ENCODE assay signal across 22 mouse cellular contexts in the genomic region with DNA sequence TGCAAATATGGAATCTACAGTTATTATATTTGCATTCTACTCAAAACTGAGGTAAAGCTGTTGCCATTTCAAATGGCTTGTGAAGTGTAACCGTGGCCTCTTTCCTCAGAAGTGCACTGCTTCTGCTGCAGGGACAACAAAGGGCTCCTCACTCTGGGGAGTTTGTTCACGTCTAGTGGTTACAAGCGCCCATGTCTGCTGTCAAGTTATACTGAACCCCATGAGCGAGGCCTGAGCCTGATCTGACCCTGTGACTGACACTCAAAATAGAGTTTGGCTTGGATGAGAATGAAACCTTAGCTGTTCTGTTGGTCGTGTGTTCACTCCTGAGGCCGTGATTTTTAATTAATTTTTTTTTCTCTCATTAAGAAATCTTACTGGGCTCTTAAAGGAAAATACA. TPM values are rescaled to one million over a fixed set of nuclear protein-coding genes. Genes with fewer than 3 reads are reported as not detected.
"Had no signal": no experiment of that assay in that cellular context is flagged by ENCODE, and none has a peak within 500 bp of the region (broad histone marks: within the 10 kb centered on the region; RNA-seq: fewer than 3 reads in every experiment).

No protein-coding gene starts in this region.

- DNase-seq: gastrocnemius, postnatal 14 days; gastrocnemius, postnatal 36 days; heart, adult 18-20 months; heart, postnatal 10 days; heart, postnatal 4 days; kidney, adult 18-20 months; kidney, adult 8-10 months; kidney, postnatal 10 days; kidney, postnatal 25 days; kidney, postnatal 4 days; liver; liver, embryonic 13.5 days had no signal

- H3K4me3 ChIP-seq: heart, embryonic 10.5 days; heart, embryonic 12.5 days; hindbrain, embryonic 10.5 days; hindbrain, embryonic 12.5 days; intestine, embryonic 15.5 days; limb, embryonic 10.5 days; limb, embryonic 12.5 days; liver, embryonic 13.5 days; liver, embryonic 15.5 days had no signal

- H3K27ac ChIP-seq: heart, embryonic 10.5 days; hindbrain, embryonic 10.5 days; hindbrain, embryonic 12.5 days; hindbrain, embryonic 14.5 days; intestine, embryonic 15.5 days; limb, embryonic 10.5 days; limb, embryonic 12.5 days; liver, embryonic 13.5 days; liver, embryonic 15.5 days had no signal

RNA-seq across cellular contexts. Expression of a gene that starts 38.8 kb away (rescaled TPM):
- total RNA-seq: granulocyte monocyte progenitor cell, adult 5-6 weeks had no signal
